Mouse (Mus musculus) layer of hippocampus, postnatal 14 days (tissue): ENCODE data around the gene Apex2. TPM values are rescaled to one million over a fixed set of nuclear protein-coding genes. Genes with fewer than 3 reads are reported as not detected.
"Not testable (repeated sequence)": the region's sequence is repeated elsewhere in the genome, so short reads cannot be mapped to it uniquely, and the experiment has no call there.

Experiments
- DNase-seq, 2 experiments: peaks; one replicate each; pipeline ENCODE4 v3.0.0; 2021 to 2022; ENCODE audit warnings: low spot score in 2 of 2, mixed read lengths in 1 of 2
- microRNA-seq, 2 experiments: library from miRNA; unstranded; fragments of <30 nt; microRNA quantifications; one replicate each; pipeline ENCODE4 v1.2.0; 2021
- total RNA-seq, 2 experiments: library from RNA; stranded (reverse); gene quantifications; 2 replicates each; pipeline ENCODE4 v1.2.3; 2021

Gene Apex2
- total RNA-seq, 2 experiments from 2014 or later = 14.4 to 20.0 TPM

DNA sequence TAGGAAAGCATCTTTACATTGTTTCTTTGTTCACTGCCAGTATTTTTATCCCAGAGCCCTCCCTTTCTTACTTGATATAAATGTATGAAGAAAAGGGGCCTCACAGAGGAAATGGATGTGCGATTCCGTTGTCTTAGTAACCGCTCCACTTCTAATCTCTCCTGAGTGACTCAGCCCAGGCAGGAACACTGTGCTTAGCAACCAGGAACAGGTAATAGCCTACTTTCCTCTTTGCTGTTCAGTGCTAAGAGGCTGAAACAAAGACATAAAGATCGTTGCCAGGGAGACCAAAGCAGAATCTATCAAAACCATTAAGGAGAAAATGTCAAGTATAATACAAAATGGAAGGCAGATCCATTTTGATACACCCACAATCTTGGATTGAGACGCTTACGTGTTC, 81.0 kb downstream of the Apex2 start:
- DNase-seq = no peak

DNA sequence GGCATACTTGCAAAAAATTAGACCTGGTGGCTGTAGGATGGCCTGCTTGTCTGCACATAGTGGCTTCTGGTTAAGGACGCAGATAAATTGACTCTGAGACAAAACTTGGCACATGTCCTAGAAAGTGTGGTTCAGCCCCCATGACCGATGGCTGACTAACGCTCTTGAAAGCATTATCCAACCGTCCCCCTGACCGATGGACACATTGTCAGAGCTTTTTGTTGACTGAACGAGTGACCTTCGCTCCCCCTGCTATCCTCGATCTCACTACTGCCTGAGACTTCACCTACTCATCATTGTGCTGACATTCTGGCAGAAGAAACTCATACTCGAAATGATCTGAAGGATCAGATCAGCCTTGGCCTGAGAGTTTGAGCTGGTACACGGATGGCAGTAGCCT, 101.9 kb downstream of the Apex2 start:
- not testable (repeated sequence) for DNase-seq

DNA sequence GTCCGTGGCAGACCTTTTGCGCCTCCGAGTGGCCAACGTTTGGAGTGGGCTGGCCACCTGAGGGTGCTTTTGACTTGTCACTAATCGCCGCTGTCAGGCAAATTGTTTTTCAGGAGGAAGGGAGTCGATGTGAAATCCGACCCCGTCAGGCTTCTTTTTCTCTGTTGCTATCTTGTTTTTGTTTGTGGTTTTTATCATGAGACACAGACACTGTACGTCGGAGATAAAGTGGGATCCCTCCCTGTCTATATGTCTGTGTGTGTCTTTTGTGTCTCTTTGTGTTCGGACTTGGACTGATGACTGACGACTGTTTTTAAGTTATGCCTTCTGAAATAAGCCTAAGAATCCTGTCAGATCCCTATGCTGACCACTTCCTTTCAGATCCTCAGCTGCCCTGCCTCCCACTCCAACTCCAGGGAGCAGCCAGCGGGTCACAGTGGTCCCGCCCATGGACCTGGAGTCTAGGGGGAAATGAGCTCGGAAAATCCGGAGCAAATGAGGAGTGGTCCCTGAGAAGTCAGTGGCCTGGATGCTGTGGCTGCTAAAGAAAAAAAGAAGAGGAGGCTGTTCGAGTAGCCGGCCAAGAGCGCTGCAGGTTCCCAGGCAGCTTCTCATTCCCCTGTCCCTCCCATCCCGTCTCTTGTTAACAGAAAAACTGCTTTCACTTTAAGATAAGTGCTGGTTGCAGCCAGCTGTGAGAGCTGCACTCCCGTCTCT, 103.2 kb downstream of the Apex2 start:
- DNase-seq = not testable (repeated sequence)

DNA sequence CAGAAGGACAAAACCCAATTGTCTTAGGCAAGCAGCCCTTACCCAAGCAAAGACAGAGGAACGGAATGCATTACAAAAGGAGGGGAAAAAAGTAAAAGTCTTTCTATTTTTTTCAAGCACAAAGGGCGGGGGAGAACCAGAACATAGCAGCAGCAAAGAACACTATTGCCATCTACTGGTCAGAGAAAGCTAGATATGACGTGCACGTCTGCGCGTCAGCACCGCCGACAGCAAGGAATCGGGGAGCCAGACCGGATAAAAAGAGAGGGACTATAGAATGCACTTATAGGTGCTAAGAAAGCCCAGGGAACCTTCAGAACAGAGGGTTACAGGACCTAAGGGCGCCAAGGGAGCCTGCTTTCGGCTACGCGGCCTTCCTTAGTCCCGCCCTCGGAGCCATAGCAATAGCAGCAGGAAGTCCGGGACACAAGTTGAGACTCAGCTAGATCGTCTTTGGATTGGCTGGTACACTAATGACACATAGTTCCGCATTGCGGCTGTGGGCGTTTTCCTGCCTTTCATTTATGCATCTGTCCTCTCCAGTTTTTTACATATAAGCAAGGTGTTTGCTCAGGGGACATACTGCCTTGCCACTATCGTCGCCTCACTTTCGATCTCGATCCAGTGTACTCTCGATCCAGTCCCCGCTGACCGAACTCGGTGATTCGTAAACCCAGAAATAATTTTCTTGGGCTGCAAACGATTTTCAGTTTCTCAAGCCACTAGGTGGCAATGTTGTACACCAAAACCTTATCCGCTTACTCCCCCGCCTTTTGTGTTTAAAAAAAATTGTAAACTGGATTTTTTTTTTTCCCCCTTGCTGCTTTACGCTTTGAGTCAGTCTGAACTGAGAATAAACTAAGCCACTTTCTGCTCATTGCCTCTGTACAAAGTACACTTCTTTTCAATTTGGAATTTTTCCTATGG, 111.6 kb downstream of the Apex2 start:
- DNase-seq = peak; percentile 81 to 96

DNA sequence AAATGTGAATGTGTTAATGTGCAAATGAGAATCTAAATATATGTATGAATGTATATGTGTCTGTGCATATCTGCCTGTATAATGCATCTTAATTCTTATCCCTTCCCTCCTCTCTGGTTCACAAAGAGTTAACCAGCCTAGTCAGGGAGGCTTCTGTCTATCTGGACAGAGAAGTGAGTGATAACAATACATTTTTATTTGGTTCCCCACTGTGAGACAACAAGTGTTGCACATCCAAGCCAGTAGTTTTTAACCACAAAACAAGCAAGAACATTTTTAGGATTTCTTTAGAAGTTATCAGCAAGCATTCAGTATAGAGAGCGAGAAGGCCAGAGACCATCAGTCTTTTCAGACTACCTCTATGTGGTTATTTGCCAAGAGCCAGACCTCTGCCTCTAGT, 118.3 kb downstream of the Apex2 start:
- DNase-seq = no peak

Small RNA genes lying within 50 kb of the gene (microRNA-seq; reads per million reads assigned to microRNA genes)
- 0 to 0.28 reads per million in 2 experiments for gene Mir3620

Other genes with a start within 250 kb of the Apex2 start
- gene Tmem29, start 130.7 kb downstream of the Apex2 start, total RNA-seq = 10 to 100 TPM; 49.8 to 54.4 TPM
- gene Alas2, start 42.5 kb downstream of the Apex2 start, total RNA-seq = 10 to 100 TPM; 10.1 to 11.3 TPM
- 1 to 10 TPM; 1.5 to 2.1 TPM for gene Pfkfb1, start 1.6 kb downstream of the Apex2 start, total RNA-seq
- 100 to 1,000 TPM; 142 to 153 TPM for gene Tro, start 67.7 kb upstream of the Apex2 start, total RNA-seq
- 10 to 100 TPM; 59.2 to 60.5 TPM for gene Maged2, start 224.5 kb upstream of the Apex2 start, total RNA-seq